Mouse (Mus musculus) layer of hippocampus, adult 8-10 months (tissue): ENCODE results near the gene Arhgef12. TPM values are rescaled to one million over a fixed set of nuclear protein-coding genes. Genes with fewer than 3 reads are reported as not detected.

Source experiments
- DNase-seq, 2 experiments: peaks; one replicate each; pipeline ENCODE4 v3.0.0; 2022; ENCODE audit warnings: low spot score in 2 of 2
- total RNA-seq, 4 experiments: library from RNA; stranded (reverse); gene quantifications; 2 replicates each; pipeline ENCODE4 v1.2.4; 2022

Gene Arhgef12
- total RNA-seq, 4 experiments from 2014 or later: 144 to 165 (median 151) TPM

GRCm38 (mm10) chr9:42927498-42927897, 179.5 kb downstream of the Arhgef12 start:
- DNase-seq: no peak

- DNase-seq: no peak
Observed at GRCm38 (mm10) chr9:42926564-42926963, 180.5 kb downstream of the Arhgef12 start.

GRCm38 (mm10) chr9:42921830-42922229, 185.2 kb downstream of the Arhgef12 start:
- DNase-seq: no peak

DNA sequence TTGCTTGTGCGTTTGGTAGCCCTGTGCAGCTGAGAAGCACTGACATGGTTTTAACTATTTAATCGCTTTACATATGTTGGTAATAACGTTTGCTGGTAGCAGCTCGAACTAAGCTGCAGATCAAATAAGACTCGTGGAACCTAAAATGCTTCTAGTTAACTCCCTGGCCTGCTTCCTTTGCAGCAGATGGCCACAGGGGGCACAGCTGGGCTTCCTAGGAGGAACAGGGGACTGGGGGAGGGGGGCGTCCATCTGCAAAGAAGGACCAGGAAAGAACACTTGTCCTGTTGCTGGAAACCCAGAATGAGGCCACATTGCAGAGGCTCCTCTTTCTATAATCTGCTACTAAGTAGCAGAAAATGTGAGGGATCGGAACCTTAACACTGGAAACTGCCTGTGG, 186.8 kb downstream of the Arhgef12 start:
- DNase-seq: peak in 1 of 2 experiments; percentile 31

DNA sequence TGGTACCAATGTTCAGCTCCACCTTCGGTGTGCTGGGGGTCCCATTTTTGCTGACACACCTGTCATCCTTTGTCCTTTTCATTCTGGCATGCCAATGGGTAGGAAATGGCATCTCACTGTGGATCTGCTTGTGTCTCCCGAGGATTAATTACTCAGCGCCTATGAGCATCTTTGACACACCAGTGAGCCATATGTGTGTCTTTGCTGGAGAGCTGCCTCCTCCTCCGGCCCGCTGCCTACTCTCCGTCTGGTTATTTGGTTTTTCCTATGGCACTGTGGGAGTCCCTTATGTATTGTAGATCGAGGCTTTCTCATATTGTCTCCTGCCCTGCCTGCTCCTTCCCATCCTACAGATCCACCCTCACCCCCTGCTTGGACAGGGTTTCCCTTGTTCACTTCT, 189.1 kb downstream of the Arhgef12 start:
- DNase-seq: peak; percentile 76 to 84

Other genes with a start within 250 kb of the Arhgef12 start
- 10 to 100 TPM; 48.5 to 59.1 (median 53.3) TPM for gene Grik4, start 162.7 kb downstream of the Arhgef12 start, total RNA-seq
- 10 to 100 TPM; 18.5 to 22.9 (median 19.5) TPM for gene Tmem136, start 9.3 kb upstream of the Arhgef12 start, total RNA-seq
- gene Pou2f3, start 103.1 kb upstream of the Arhgef12 start, total RNA-seq: under 1 TPM in 1 of 4 experiments, not detected in 3; 0.34 TPM
- 10 to 100 TPM; 14.4 to 23.9 (median 18.0) TPM for gene Oaf, start 132.7 kb upstream of the Arhgef12 start, total RNA-seq
- under 1 TPM in 3 of 4 experiments, not detected in 1; 0.13 to 0.56 (median 0.23) TPM for gene Trim29, start 203.6 kb upstream of the Arhgef12 start, total RNA-seq